Comparison of ENCODE assay signal across 17 mouse cellular contexts in genomic region chr4:126579077-126579476, GRCm38 (mm10). TPM values are rescaled to one million over a fixed set of nuclear protein-coding genes. Genes with fewer than 3 reads are reported as not detected.
"Had no signal": no experiment of that assay in that cellular context is flagged by ENCODE, and none has a peak within 500 bp of the region (broad histone marks: within the 10 kb centered on the region; RNA-seq: fewer than 3 reads in every experiment).

No protein-coding gene starts in this region.

- H3K4me1 ChIP-seq: neural tube, embryonic 13.5 days; neural tube, embryonic 15.5 days; stomach, embryonic 15.5 days had no signal

- H3K4me3 ChIP-seq: neural tube, embryonic 13.5 days; neural tube, embryonic 15.5 days; stomach, embryonic 15.5 days had no signal

- H3K9me3 ChIP-seq: neural tube, embryonic 13.5 days; neural tube, embryonic 15.5 days; stomach, embryonic 15.5 days had no signal

- DNase-seq: retina, postnatal 1 day; right cerebral cortex, adult 18-20 months; right cerebral cortex, postnatal 14 days; right cerebral cortex, postnatal 25 days; right cerebral cortex, postnatal 4 days; spleen, adult 18-20 months; thymus, adult 18-20 months; thymus, adult 2 months; thymus, postnatal 14 days; thymus, postnatal 25 days; thymus, postnatal 36 days; thymus, postnatal 4 days had no signal

- H3K27me3 ChIP-seq: neural tube, embryonic 13.5 days; neural tube, embryonic 15.5 days; stomach, embryonic 15.5 days had no signal

- H3K9ac ChIP-seq: neural tube, embryonic 13.5 days; neural tube, embryonic 15.5 days; stomach, embryonic 15.5 days had no signal

- H3K27ac ChIP-seq: neural tube, embryonic 13.5 days; neural tube, embryonic 15.5 days; stomach, embryonic 15.5 days; stomach, postnatal 0 days had no signal

RNA-seq across cellular contexts. Expression of gene 5730409E04Rik, which starts 30.5 kb away (rescaled TPM):
- total RNA-seq: neutrophil, adult 5-6 weeks had no signal
